Mouse (Mus musculus): ENCODE data around the gene Eif4e.

DNA sequence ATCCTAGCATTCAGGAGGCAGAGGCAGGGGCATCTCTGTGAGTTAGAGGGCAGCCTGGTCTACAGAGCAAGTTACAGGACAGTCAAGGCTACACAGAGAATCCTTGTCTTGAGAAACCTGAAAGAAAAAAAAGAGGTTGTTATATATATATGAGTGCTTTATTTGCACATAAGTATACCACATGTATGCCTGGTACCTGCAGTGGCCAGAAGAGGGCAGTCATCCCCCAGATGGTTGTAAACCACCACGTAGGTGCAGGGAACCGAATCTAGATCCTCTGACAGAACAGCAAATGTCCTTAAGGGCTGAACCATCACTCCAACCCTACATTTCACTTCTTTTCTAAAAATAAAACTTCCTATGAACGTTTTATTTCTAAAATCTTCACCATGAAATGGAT, 8.1 kb upstream of the Eif4e start:
- TF ChIP-seq CEBPB (IDR thresholded peaks at IDR 0.05; ENCODE audit: insufficient read depth, poor library complexity, severe bottlenecking) (no peak), POLR2A (IDR thresholded peaks at IDR 0.05; ENCODE audit: insufficient read length, low read depth) (no peak), E2F4 (IDR thresholded peaks at IDR 0.05; ENCODE audit: insufficient read depth) (no peak)
